Mouse (Mus musculus): ENCODE measurements around the gene Foxp1. TPM values are rescaled to one million over a fixed set of nuclear protein-coding genes. Genes with fewer than 3 reads are reported as not detected.

Gene Foxp1
- polyA plus RNA-seq, 1 experiment from 2014 or later: 77.5 TPM

- Histone ChIP-seq H3K9ac (no peak overlapping the region), H3K9me3 (replicated peaks) (no peaks in the 10 kb centered on the region), H3K4me2 (replicated peaks) (peak overlapping the region; percentile 29), H3K4me1 (peaks cover 8% of the 10 kb centered on the region), H3K36me3 (no peaks in the 10 kb centered on the region), H3K27ac (replicated peaks) (no peak overlapping the region), H3K4me3 (replicated peaks) (no peak overlapping the region; the same call in 1 of the 2 replicates), H3K27me3 (no peaks in the 10 kb centered on the region)
- no peak for ATAC-seq (ENCODE audit: insufficient number of reproducible peaks, low FRiP score, low TSS enrichment, low read depth)
- 57% methylated on average over 3 of the region's 3 CpGs for WGBS
These were observed 496.5 kb downstream of the Foxp1 start for GRCm38 (mm10) chr6:99026040-99026439.

DNA sequence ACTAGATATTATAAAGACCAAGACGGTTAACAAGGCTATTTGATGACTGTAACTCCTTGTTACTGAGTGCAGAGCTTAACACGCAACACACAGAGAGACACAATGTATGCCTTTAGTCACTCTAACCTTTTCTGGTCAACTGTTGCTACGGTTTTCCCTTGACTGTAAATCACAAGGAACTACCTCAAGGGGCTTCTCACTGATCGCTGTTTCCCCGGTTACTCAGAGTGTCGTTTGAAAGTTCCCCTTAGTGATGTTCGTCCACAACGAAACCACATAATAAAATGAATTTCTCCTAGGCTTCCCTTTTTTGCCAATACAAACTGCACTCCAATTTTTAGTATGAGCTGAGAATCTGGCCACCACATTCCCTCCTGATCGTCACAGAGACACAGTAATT, 497.9 kb downstream of the Foxp1 start:
- Histone ChIP-seq H3K4me1 (peaks cover 16% of the 10 kb centered on the region), H3K27me3 (no peaks in the 10 kb centered on the region), H3K36me3 (no peaks in the 10 kb centered on the region), H3K9me3 (replicated peaks) (no peaks in the 10 kb centered on the region), H3K4me3 (replicated peaks) (no peak overlapping the region), H3K9ac (no peak overlapping the region), H3K27ac (replicated peaks) (no peak overlapping the region), H3K4me2 (replicated peaks) (peak overlapping the region; percentile 0; the same call in 1 of the 2 replicates)
- 51% methylated on average over 9 of the region's 9 CpGs for WGBS
- no peak for ATAC-seq (ENCODE audit: insufficient number of reproducible peaks, low FRiP score, low TSS enrichment, low read depth)

DNA sequence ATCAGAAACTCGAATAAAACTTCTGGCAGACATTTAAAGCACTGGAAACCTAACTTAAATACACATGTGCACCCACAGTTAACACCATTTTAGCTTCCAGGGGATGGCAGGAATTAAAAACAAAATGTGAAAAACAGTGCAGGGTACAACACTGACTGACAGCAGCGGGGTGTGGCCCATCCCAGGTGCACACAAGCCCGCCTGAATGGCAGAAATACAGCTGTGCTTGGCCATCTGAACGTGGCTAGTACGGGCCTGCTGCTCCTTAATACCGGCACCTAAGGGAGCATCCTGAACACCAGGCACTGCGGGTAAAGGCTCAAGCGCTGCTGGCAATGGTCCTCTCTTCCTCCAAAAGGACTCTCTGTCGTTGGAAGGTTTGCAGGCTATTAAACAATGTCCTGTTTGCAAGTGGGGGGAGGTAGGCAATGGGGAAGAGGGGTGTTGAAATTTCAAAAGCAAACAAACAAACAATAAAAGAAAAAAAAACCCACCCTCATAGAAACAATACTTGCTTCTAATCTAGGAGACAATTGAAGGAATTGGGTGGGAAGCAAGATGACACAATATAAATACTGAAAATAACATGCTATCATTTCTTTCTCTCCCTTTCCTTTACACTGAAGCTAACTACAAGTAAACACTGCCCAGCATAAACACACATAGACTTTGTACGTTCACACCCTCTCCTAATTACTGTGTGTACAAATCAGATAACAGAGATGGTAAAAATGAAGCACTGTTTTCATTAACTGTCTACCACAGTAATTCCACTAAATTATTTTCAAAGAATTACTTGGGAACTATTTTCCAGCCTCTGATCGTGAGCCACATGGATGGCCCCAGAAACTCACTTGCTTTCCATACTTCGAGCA, 501.7 kb downstream of the Foxp1 start:
- H3K4me3 ChIP-seq (replicated peaks): no peak overlapping the region
- no peaks in the 10 kb centered on the region for H3K27me3 ChIP-seq
- no peak for ATAC-seq (ENCODE audit: insufficient number of reproducible peaks, low FRiP score, low TSS enrichment, low read depth)
- H3K4me1 ChIP-seq: peaks cover 18% of the 10 kb centered on the region
- no peaks in the 10 kb centered on the region for H3K36me3 ChIP-seq
- 45% methylated on average over 12 of the region's 12 CpGs for WGBS
- no peak overlapping the region for H3K9ac ChIP-seq
- H3K9me3 ChIP-seq (replicated peaks): no peaks in the 10 kb centered on the region
- 0 out of 2 replicates have a peak overlapping the region, but pooled peaks have one; percentile 28 for H3K27ac ChIP-seq (replicated peaks)
- no peak overlapping the region for H3K4me2 ChIP-seq (replicated peaks)

GRCm38 (mm10) chr6:99019716-99020115, 502.8 kb downstream of the Foxp1 start:
- no peak overlapping the region for H3K9ac ChIP-seq
- 0 out of 2 replicates have a peak, but pooled peaks cover 3% of the 10 kb centered on the region for H3K27me3 ChIP-seq
- 74% methylated on average over 8 of the region's 8 CpGs for WGBS
- H3K27ac ChIP-seq (replicated peaks): no peak overlapping the region
- no peak overlapping the region for H3K4me2 ChIP-seq (replicated peaks)
- ATAC-seq (ENCODE audit: insufficient number of reproducible peaks, low FRiP score, low TSS enrichment, low read depth): no peak
- peaks cover 3% of the 10 kb centered on the region; the same call in 1 of the 2 replicates for H3K36me3 ChIP-seq
- no peak overlapping the region for H3K4me3 ChIP-seq (replicated peaks)
- peaks cover 18% of the 10 kb centered on the region for H3K4me1 ChIP-seq
- H3K9me3 ChIP-seq (replicated peaks): no peaks in the 10 kb centered on the region

DNA sequence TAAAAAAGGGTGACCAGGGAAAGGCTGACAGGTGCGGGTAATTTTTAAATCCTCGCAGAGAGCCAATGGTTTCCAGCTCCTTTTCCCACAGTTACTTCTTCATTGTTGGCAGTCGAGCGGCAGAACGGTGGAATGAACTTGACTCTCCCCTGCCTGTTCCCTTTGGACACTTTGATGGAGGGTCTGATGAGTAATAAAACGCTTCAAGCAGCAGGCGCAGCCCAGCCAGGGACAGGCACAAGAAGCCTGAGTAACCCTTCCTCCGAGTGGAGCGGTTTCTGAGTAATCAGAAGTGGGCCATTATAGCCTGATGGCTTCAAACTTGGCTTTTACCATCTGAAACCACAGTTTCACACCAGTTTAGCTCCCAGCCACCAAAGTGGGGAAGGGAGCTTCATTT, 503.3 kb downstream of the Foxp1 start:
- no peak overlapping the region for H3K4me2 ChIP-seq (replicated peaks)
- no peak for ATAC-seq (ENCODE audit: insufficient number of reproducible peaks, low FRiP score, low TSS enrichment, low read depth)
- no peaks in the 10 kb centered on the region for H3K9me3 ChIP-seq (replicated peaks)

GRCm38 (mm10) chr6:99013866-99014502, 508.5 kb downstream of the Foxp1 start:
- H3K9ac ChIP-seq: no peak overlapping the region
- peaks cover 6% of the 10 kb centered on the region; the same call in 1 of the 2 replicates for H3K36me3 ChIP-seq
- H3K4me1 ChIP-seq: peaks cover 25% of the 10 kb centered on the region
- WGBS: 48% methylated on average over 16 of the region's 16 CpGs
- H3K4me2 ChIP-seq (replicated peaks): no peak overlapping the region
- H3K27ac ChIP-seq (replicated peaks): no peak overlapping the region
- H3K27me3 ChIP-seq: 0 out of 2 replicates have a peak, but pooled peaks cover 3% of the 10 kb centered on the region
- no peaks in the 10 kb centered on the region for H3K9me3 ChIP-seq (replicated peaks)
- H3K4me3 ChIP-seq (replicated peaks): no peak overlapping the region
- no peak for ATAC-seq (ENCODE audit: insufficient number of reproducible peaks, low FRiP score, low TSS enrichment, low read depth)

More for the DNA sequence above, 503.3 kb downstream of the Foxp1 start:
- H3K4me1 ChIP-seq: peaks cover 21% of the 10 kb centered on the region
- 69% methylated on average over 9 of the region's 9 CpGs for WGBS
- H3K4me3 ChIP-seq (replicated peaks): no peak overlapping the region
- no peak overlapping the region for H3K9ac ChIP-seq
- H3K27me3 ChIP-seq: 0 out of 2 replicates have a peak, but pooled peaks cover 3% of the 10 kb centered on the region
- peaks cover 6% of the 10 kb centered on the region; the same call in 1 of the 2 replicates for H3K36me3 ChIP-seq
- no peak overlapping the region for H3K27ac ChIP-seq (replicated peaks)

GRCm38 (mm10) chr6:99013119-99013865, 509.2 kb downstream of the Foxp1 start:
- H3K36me3 ChIP-seq: peaks cover 9% of the 10 kb centered on the region
- no peaks in the 10 kb centered on the region for H3K9me3 ChIP-seq (replicated peaks)
- H3K9ac ChIP-seq: no peak overlapping the region
- H3K4me2 ChIP-seq (replicated peaks): no peak overlapping the region
- H3K4me1 ChIP-seq: peaks cover 25% of the 10 kb centered on the region
- 0 out of 2 replicates have a peak, but pooled peaks cover 3% of the 10 kb centered on the region for H3K27me3 ChIP-seq
- 43% methylated on average over 14 of the region's 14 CpGs for WGBS
- no peak overlapping the region for H3K4me3 ChIP-seq (replicated peaks)
- H3K27ac ChIP-seq (replicated peaks): no peak overlapping the region
- ATAC-seq (ENCODE audit: insufficient number of reproducible peaks, low FRiP score, low TSS enrichment, low read depth): no peak

DNA sequence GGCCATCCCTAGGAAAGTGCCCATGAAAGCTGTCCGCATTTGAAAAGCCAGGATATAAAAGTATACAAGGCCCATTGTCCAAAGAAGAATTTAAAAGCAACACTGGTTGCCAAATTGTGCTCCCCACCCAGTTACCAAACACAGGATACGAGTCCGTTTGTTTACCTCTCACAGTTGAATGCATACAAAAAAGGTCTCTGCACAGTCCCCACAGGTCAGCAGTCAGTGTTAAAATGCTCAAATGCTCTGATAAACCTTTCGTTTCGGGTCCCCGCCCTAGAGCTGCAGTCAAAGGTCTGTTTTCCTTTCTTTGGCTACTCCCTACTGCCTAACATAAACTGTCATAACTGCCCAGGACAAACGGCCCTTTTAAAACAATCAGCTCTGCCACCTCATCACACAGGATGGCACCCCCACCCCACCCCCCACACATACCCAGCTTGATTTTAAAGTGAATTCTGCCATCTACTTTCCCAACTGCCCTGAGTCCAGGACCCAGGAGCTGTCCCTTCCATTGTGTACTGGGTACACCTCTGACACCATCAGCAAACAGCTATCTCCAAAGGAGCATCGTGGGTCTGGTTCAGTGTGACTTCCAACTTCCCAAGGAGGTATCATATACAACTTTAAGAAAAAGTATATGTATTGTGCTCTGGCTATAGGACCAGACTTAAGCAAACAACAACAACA, 510.5 kb downstream of the Foxp1 start:
- H3K4me3 ChIP-seq (replicated peaks): no peak overlapping the region
- no peak overlapping the region for H3K9ac ChIP-seq
- no peak for ATAC-seq (ENCODE audit: insufficient number of reproducible peaks, low FRiP score, low TSS enrichment, low read depth)
- no peak overlapping the region for H3K4me2 ChIP-seq (replicated peaks)
- peaks cover 15% of the 10 kb centered on the region for H3K36me3 ChIP-seq
- H3K9me3 ChIP-seq (replicated peaks): no peaks in the 10 kb centered on the region
- 74% methylated on average over 8 of the region's 8 CpGs for WGBS
- H3K4me1 ChIP-seq: peaks cover 25% of the 10 kb centered on the region
- no peak overlapping the region for H3K27ac ChIP-seq (replicated peaks)
- H3K27me3 ChIP-seq: 0 out of 2 replicates have a peak, but pooled peaks cover 3% of the 10 kb centered on the region

- WGBS: 54% methylated on average over 10 of the region's 10 CpGs
These were observed 512.8 kb downstream of the Foxp1 start for GRCm38 (mm10) chr6:99009771-99010170.

GRCm38 (mm10) chr6:99008565-99008964, 514.0 kb downstream of the Foxp1 start:
- no peak overlapping the region for H3K9ac ChIP-seq
- no peak for ATAC-seq (ENCODE audit: insufficient number of reproducible peaks, low FRiP score, low TSS enrichment, low read depth)
- no peak overlapping the region for H3K4me3 ChIP-seq (replicated peaks)
- H3K9me3 ChIP-seq (replicated peaks): no peaks in the 10 kb centered on the region
- H3K36me3 ChIP-seq: peaks cover 9% of the 10 kb centered on the region
- H3K27me3 ChIP-seq: no peaks in the 10 kb centered on the region
- WGBS: 96% methylated on average over 1 of the region's 1 CpGs
- no peak overlapping the region for H3K4me2 ChIP-seq (replicated peaks)
- H3K27ac ChIP-seq (replicated peaks): no peak overlapping the region
- peaks cover 15% of the 10 kb centered on the region for H3K4me1 ChIP-seq

More at GRCm38 (mm10) chr6:99009771-99010170, 512.8 kb downstream of the Foxp1 start:
- Histone ChIP-seq H3K9me3 (replicated peaks) (no peaks in the 10 kb centered on the region), H3K27me3 (0 out of 2 replicates have a peak, but pooled peaks cover under 1% of the 10 kb centered on the region), H3K27ac (replicated peaks) (no peak overlapping the region), H3K4me2 (replicated peaks) (no peak overlapping the region), H3K4me1 (peaks cover 25% of the 10 kb centered on the region), H3K4me3 (replicated peaks) (no peak overlapping the region), H3K36me3 (peaks cover 12% of the 10 kb centered on the region), H3K9ac (no peak overlapping the region)
- no peak for ATAC-seq (ENCODE audit: insufficient number of reproducible peaks, low FRiP score, low TSS enrichment, low read depth)
